Mouse (Mus musculus) heart, postnatal 0 days (tissue): ENCODE measurements at regions not wholly inside any gene's neighbourhood (a gene's known extent, or its start where the extent isn't known, plus 50 kb on each side); places are given as distances from the start of the nearest gene placed in this dataset.
"Not testable (repeated sequence)": the region's sequence is repeated elsewhere in the genome, so short reads cannot be mapped to it uniquely, and the experiment has no call there.

Experiments used
- ATAC-seq: fragments of 200-750 bp; cut with Nextera tagmentation; 2 replicates; pipeline ENCODE4 v1.8.0; 2017; ENCODE audit warnings: low read depth, moderate number of reproducible peaks, moderate library complexity; ENCODE audit not compliant: insufficient read depth
- DNase-seq: peaks from one replicate; pipeline ENCODE4 v3.0.0-alpha.2; 2016; ENCODE audit warnings: low spot score
- H3K27ac ChIP-seq: fragments of 300-500 bp; sonication (generic); 2 replicates; pipeline ENCODE4 v1.5.1; 2014; ENCODE audit warnings: low read depth, mild to moderate bottlenecking
- H3K27me3 ChIP-seq: fragments of 300-500 bp; sonication (generic); 2 replicates; pipeline ENCODE4 v1.6.1; 2014; ENCODE audit warnings: low read length, mixed read lengths; ENCODE audit not compliant: control insufficient read depth, insufficient read depth
- H3K36me3 ChIP-seq: fragments of 300-500 bp; sonication (generic); replicated peaks from 2 replicates; pipeline ENCODE4 v1.6.1; 2014; ENCODE audit warnings: low read length, mixed read lengths; ENCODE audit not compliant: control insufficient read depth, insufficient read depth
- H3K4me1 ChIP-seq: fragments of 300-500 bp; sonication (generic); 2 replicates; pipeline ENCODE4 v1.6.1; 2014; ENCODE audit warnings: antibody characterized with exemption; ENCODE audit not compliant: control insufficient read depth, insufficient read depth
- H3K4me2 ChIP-seq: fragments of 300-500 bp; sonication (generic); 2 replicates; pipeline ENCODE4 v1.6.1; 2014; ENCODE audit warnings: low read depth, mild to moderate bottlenecking, low read length, moderate library complexity
- H3K4me3 ChIP-seq: fragments of 300-500 bp; sonication (generic); 2 replicates; pipeline ENCODE4 v1.5.1; 2014; ENCODE audit warnings: low read depth, low read length
- H3K9ac ChIP-seq: fragments of 300-500 bp; sonication (generic); replicated peaks from 2 replicates; pipeline ENCODE4 v1.6.1; 2014; ENCODE audit warnings: low read depth, low read length, mixed read lengths
- H3K9me3 ChIP-seq: fragments of 300-500 bp; sonication (generic); replicated peaks from 2 replicates; pipeline ENCODE4 v1.6.1; 2016; ENCODE audit warnings: low read length; ENCODE audit not compliant: control insufficient read depth
- CTCF ChIP-seq: IDR thresholded peaks from 2 replicates; pipeline ENCODE4 v1.5.1; 2016; ENCODE audit warnings: antibody characterized with exemption, control low read depth, low read depth
- EP300 ChIP-seq: IDR thresholded peaks from 2 replicates; pipeline ENCODE4 v1.6.1; 2016; ENCODE audit warnings: antibody characterized with exemption, low read depth
- WGBS: fragments of 180-500 bp; shearing (Covaris S2); extraction: QIAGEN DNeasy Blood & Tissue Kit; methylation state at CpG from one replicate; pipeline ENCODE4 v1.1.7; 2014; 5-methylcytosine and 5-hydroxymethylcytosine counted together

- H3K4me1 ChIP-seq: no peaks in the 10 kb centered on the region
- H3K9me3 ChIP-seq: no peaks in the 10 kb centered on the region
- no peak overlapping the region for H3K9ac ChIP-seq
- no peak for ATAC-seq
- no peak for DNase-seq
- H3K36me3 ChIP-seq: no peaks in the 10 kb centered on the region
- no peak overlapping the region for H3K4me2 ChIP-seq
- WGBS: 92% methylated on average over 2 of the region's 2 CpGs
- no peaks in the 10 kb centered on the region for H3K27me3 ChIP-seq
- H3K27ac ChIP-seq: no peak overlapping the region
- TF ChIP-seq EP300: no peak
- no peak for TF ChIP-seq CTCF
- H3K4me3 ChIP-seq: no peak overlapping the region
Observed at GRCm38 (mm10) chr14:87669496-87669895, 253.1 kb downstream of the Tdrd3 start.

DNA sequence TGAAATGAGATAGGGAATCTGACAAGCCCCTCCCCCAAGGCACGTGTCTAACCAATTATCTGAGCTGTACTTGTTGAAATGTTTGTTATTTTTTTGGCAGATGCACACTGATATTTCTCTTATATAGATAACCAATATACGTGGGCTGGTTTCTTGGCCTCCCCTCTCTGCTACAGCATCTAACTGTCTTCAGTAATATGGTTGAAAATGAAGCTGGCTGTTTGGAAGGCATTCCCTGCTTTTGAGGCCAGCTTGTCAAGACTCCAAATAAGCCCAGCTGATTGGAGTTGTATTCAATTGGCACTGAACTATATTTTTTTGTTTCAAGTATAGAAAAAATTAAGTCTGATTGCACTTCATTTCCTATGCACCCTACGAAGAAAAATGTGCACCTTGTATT is 264.3 kb downstream of the Tdrd3 start:
- WGBS: 52% methylated on average over 3 of the region's 3 CpGs
- TF ChIP-seq EP300 (no peak), CTCF (no peak)
- ATAC-seq: no peak

DNA sequence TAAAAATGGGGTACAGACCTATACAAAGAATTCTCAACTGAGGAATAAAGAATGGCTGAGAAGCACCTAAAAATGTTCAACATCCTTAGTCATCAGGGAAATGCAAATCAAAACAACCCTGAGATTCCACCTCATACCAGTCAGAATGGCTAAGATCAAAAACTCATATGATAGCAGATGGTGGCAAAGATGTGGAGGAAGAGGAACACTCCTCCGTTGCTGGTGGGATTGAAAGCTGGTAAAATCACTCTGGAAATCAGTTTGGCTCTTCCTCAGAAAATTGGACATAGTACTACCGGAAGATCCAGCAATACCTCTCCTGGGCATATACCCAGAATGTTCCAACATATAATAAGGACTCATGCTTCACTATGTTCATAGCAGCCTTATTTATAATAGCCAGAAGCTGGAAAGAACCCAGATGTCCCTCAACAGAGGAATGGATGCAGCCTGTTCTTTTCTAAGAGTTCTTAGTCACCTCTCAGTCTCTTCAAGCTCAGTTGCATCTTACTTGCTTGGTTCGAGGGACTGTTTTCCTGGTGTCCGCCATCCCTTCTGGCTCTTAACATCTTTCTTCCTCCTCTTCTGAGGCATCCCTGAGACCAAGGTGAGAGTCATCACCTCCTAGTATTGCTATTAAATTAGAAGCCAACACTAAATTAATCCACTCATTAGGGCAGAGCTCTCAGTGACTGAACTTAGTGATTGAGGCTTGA is 266.8 kb downstream of the Tdrd3 start:
- WGBS: 83% methylated on average over 4 of the region's 4 CpGs
- not testable (repeated sequence) for H3K4me2 ChIP-seq, H3K36me3 ChIP-seq, H3K9ac ChIP-seq, H3K9me3 ChIP-seq, H3K27ac ChIP-seq, H3K4me1 ChIP-seq, DNase-seq, ATAC-seq, H3K4me3 ChIP-seq, H3K27me3 ChIP-seq

More for the DNA sequence above, 264.3 kb downstream of the Tdrd3 start:
- Histone ChIP-seq H3K27me3 (no peaks in the 10 kb centered on the region), H3K4me3 (no peak overlapping the region), H3K27ac (no peak overlapping the region), H3K9ac (no peak overlapping the region), H3K36me3 (no peaks in the 10 kb centered on the region), H3K9me3 (no peaks in the 10 kb centered on the region), H3K4me2 (no peak overlapping the region), H3K4me1 (no peaks in the 10 kb centered on the region)
- no peak for DNase-seq

- no peak for ATAC-seq
- WGBS: 78% methylated on average over 3 of the region's 3 CpGs
- Histone ChIP-seq H3K4me3 (no peak overlapping the region), H3K27me3 (no peaks in the 10 kb centered on the region), H3K9ac (no peak overlapping the region), H3K27ac (no peak overlapping the region), H3K9me3 (no peaks in the 10 kb centered on the region), H3K4me1 (no peaks in the 10 kb centered on the region), H3K4me2 (no peak overlapping the region), H3K36me3 (no peaks in the 10 kb centered on the region)
- TF ChIP-seq CTCF (no peak), EP300 (no peak)
- no peak for DNase-seq
Observed at GRCm38 (mm10) chr14:87689866-87690265, 273.4 kb downstream of the Tdrd3 start.

- 58% methylated on average over 1 of the region's 1 CpGs for WGBS
- no peak overlapping the region for H3K9ac ChIP-seq
- H3K36me3 ChIP-seq: no peaks in the 10 kb centered on the region
- no peaks in the 10 kb centered on the region for H3K9me3 ChIP-seq
- no peak overlapping the region for H3K27ac ChIP-seq
- ATAC-seq: no peak
- no peak overlapping the region for H3K4me2 ChIP-seq
- no peaks in the 10 kb centered on the region for H3K27me3 ChIP-seq
- no peak for DNase-seq
- TF ChIP-seq EP300 (no peak), CTCF (no peak)
- no peak overlapping the region for H3K4me3 ChIP-seq
- no peaks in the 10 kb centered on the region for H3K4me1 ChIP-seq
Observed at GRCm38 (mm10) chr14:87736456-87736855, 320.0 kb downstream of the Tdrd3 start.

GRCm38 (mm10) chr14:87745524-87745923 is 329.1 kb downstream of the Tdrd3 start:
- H3K27ac ChIP-seq: no peak overlapping the region
- WGBS: 36% methylated on average over 8 of the region's 8 CpGs
- no peak for ATAC-seq
- H3K9ac ChIP-seq: 0 out of 2 replicates have a peak overlapping the region, but pooled peaks have one; percentile 20
- no peaks in the 10 kb centered on the region for H3K36me3 ChIP-seq
- DNase-seq: no peak
- H3K9me3 ChIP-seq: no peaks in the 10 kb centered on the region
- H3K4me2 ChIP-seq: peak overlapping the region; percentile 50
- H3K27me3 ChIP-seq: no peaks in the 10 kb centered on the region
- TF ChIP-seq CTCF (no peak), EP300 (no peak)
- no peaks in the 10 kb centered on the region for H3K4me1 ChIP-seq
- 0 out of 2 replicates have a peak overlapping the region, but pooled peaks have one; percentile 13 for H3K4me3 ChIP-seq
